Mouse (Mus musculus): Measurements from ENCODE around the gene Baiap2l1. TPM values are rescaled to one million over a fixed set of nuclear protein-coding genes. Genes with fewer than 3 reads are reported as not detected.

Gene Baiap2l1
- polyA plus RNA-seq, 1 experiment from 2014 or later = 9.4 TPM

DNA sequence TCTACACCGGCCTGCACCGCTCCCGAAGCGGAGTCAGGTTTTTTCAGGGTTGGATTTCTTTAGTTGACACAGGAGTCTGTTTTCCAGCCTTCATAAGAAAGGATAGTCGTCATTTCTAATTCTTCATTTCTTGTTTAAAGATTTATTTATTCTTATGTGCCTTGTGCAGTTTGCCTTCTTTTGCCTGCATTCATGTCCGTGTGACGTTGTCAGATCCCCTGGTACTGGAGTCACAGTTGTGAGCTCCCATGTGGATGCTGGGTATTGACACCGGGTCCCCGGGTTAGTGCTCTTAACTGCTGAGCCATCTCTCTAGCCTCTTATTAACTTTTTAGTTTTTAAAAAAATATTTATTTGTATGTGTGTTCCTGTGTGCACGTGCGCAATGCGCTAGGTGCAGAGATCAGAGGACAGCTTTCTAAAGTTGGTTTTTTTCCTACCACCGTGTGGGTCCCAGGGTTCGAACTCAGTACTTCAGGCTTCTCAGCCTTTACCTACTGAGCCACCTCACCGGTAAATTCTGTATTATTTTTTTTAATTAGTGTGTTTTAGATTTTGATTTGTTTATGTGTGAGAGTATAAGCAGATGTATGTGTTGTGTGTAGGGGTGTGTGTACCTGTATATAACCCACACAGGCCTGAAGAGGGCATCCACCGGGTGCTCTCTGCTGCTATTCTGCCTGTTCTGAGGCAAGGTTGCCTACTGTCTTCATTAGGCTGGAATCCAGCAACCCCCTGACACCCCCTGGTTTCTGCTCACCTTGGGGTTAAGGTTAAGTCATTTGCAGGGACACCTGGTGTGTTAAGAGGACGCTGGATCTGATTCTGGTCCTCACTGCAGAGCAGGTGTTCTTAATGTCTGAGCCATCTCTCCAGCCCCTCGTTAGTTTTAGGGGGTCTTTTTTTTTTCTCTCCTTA is 133.8 kb downstream of the Baiap2l1 start:
- Histone ChIP-seq H3K27me3 (ENCODE audit: insufficient read depth, poor library complexity, severe bottlenecking) (no peaks in the 10 kb centered on the region), H3K9me3 (no peaks in the 10 kb centered on the region), H3K36me3 (no peaks in the 10 kb centered on the region), H3K27ac (peak overlapping the region; percentile 88), H3K4me3 (peak overlapping the region; percentile 81), H3K4me1 (peaks cover 23% of the 10 kb centered on the region)
- no peak for DNase-seq (ENCODE audit: low spot score)
- 25% methylated on average over 18 of the region's 18 CpGs for WGBS

DNA sequence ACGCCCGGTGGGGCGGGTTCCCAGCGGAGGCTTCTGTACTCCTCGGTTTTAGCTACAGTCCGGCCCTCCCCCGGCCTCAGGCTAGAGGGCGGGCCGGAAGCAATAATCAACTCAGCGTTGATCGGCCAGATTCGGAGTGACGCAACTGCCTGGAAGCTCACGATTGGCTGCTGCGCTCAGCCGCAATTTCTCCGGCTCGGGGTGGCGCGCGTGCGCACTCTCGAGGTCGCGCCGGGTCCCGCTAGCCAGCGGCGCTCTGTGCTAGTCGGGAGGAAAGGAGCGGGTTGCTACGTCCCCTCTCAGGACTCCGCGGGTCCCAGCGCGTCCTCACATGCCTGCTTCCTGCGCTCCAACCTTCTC is 134.4 kb downstream of the Baiap2l1 start, which contains the start of gene Tecpr1:
Gene Tecpr1, minus strand, starts transcription at position 113 of the 360 bp plus-strand sequence.
- peak; percentile 98 for DNase-seq (ENCODE audit: low spot score)
- Histone ChIP-seq H3K36me3 (peaks cover 1% of the 10 kb centered on the region; the same call in 1 of the 2 replicates), H3K27ac (peak within 1 kb of the TSS; percentile 88), H3K4me1 (peaks cover 26% of the 10 kb centered on the region), H3K27me3 (ENCODE audit: insufficient read depth, poor library complexity, severe bottlenecking) (no peaks in the 10 kb centered on the region), H3K4me3 (peak within 1 kb of the TSS; percentile 81), H3K9me3 (no peaks in the 10 kb centered on the region)
- under 1% methylated on average over 37 of the region's 37 CpGs for WGBS

DNA sequence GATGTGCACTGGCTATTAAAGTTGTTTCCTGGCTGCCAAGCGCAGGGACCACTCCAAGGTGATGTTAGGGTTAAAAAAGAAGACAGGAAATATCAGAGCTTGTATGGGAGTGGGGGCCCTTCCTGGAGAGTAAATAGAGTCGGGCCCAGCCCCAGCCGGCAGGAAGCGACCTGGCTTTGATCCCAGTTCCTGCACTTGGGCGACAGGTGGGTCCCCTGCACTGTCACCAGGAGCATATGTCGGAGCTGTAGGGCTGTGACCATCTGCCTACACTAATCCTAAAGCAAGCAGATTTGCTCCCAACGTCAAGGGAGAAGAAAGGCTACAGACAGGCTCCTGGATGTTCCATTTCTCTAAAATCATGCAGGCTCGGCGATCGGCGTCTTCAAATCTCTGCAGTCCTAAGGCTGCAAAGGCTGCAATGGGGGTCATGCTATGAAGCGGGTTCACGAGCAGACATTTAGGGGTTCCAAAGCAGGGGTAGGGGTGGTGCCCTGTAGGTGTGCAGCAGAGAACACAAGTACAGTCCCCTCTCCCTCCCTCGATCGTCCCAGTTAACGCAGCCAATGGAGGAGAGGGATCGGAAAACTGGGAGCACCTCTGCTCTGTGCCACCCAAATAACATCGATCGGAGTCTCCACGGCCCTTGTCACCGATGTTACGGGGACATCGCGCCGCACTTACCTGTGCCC is 135.0 kb downstream of the Baiap2l1 start:
- Histone ChIP-seq H3K9me3 (no peaks in the 10 kb centered on the region), H3K27me3 (ENCODE audit: insufficient read depth, poor library complexity, severe bottlenecking) (no peaks in the 10 kb centered on the region), H3K27ac (peak overlapping the region; percentile 88), H3K36me3 (peaks cover 3% of the 10 kb centered on the region; the same call in 1 of the 2 replicates), H3K4me1 (peaks cover 26% of the 10 kb centered on the region), H3K4me3 (peak overlapping the region; percentile 81)
- 3% methylated on average over 25 of the region's 25 CpGs for WGBS
- DNase-seq (ENCODE audit: low spot score) = no peak

DNA sequence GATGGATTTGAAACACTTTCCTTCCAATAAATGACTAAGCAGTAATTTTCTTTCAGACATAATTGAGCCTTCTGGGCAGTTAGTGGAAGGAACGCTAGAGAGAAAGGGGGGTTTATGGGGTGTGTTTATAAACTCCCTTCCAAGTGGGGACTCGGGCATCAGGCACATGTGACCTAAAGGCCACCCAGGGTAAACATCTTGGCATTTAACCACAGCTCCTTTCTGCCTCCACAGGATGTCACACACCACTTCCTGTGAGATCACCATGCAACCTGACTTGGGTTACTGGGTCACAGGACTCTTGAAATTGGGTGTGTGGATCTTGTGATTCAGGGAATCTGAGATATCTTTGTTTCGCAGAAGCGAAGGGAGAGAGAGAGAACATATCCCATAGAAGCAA is 136.6 kb downstream of the Baiap2l1 start:
- H3K9me3 ChIP-seq = no peaks in the 10 kb centered on the region
- peaks cover 16% of the 10 kb centered on the region; the same call in 1 of the 2 replicates for H3K36me3 ChIP-seq
- no peak for DNase-seq (ENCODE audit: low spot score)
- no peaks in the 10 kb centered on the region for H3K27me3 ChIP-seq (ENCODE audit: insufficient read depth, poor library complexity, severe bottlenecking)
- peaks cover 25% of the 10 kb centered on the region for H3K4me1 ChIP-seq
- no peak overlapping the region; the same call in 1 of the 2 replicates for H3K27ac ChIP-seq
- H3K4me3 ChIP-seq = no peak overlapping the region
- WGBS = 70% methylated on average over 4 of the region's 4 CpGs

DNA sequence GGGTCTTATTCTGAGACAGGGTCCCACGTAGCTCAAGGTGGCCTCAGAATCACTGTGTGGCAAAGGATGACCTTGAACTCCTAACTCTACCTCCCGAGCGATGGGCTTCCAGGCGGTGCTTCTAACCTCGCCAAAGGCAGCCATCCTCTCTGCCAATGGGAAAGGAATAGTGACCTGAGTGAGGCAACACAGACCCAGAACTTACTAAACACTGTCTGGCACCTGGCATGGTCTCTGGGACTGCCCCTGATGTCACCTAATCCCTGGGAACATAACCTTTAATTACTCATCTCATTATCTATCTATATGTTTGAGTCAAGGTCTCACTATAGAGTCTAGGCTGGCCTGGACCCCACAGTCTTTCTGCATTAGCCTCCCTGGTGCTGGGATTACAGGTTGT is 138.0 kb downstream of the Baiap2l1 start:
- H3K27ac ChIP-seq = no peak overlapping the region
- 87% methylated on average over 5 of the region's 5 CpGs for WGBS
- peaks cover 23% of the 10 kb centered on the region for H3K36me3 ChIP-seq
- H3K4me1 ChIP-seq = peaks cover 21% of the 10 kb centered on the region
- H3K9me3 ChIP-seq = no peaks in the 10 kb centered on the region
- DNase-seq (ENCODE audit: low spot score) = no peak
- no peaks in the 10 kb centered on the region for H3K27me3 ChIP-seq (ENCODE audit: insufficient read depth, poor library complexity, severe bottlenecking)
- H3K4me3 ChIP-seq = no peak overlapping the region

DNA sequence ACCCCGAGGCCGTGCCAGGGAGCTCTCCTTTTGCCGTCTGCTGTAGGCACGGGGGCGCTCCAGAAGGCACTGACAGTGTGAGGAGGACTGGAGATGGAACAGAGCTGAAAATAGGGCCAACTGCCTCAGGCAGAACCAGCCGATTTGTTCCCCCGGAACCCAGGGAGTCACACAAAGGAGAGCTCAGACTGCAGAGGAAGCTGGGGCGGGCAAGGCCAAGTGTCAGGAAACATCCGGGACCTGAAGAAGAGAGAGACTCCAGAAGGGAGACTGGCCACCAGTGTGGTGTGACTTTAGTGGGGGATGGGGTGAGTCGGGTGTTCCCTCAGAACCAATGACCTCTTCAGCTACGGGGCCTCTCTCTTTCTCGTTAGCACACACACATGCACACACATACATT is 138.6 kb downstream of the Baiap2l1 start:
- Histone ChIP-seq H3K4me3 (no peak overlapping the region), H3K27ac (peak overlapping the region; percentile 53; the same call in 1 of the 2 replicates), H3K4me1 (peaks cover 21% of the 10 kb centered on the region), H3K36me3 (peaks cover 25% of the 10 kb centered on the region), H3K9me3 (no peaks in the 10 kb centered on the region), H3K27me3 (ENCODE audit: insufficient read depth, poor library complexity, severe bottlenecking) (no peaks in the 10 kb centered on the region)
- WGBS = 72% methylated on average over 12 of the region's 12 CpGs
- DNase-seq (ENCODE audit: low spot score) = no peak

DNA sequence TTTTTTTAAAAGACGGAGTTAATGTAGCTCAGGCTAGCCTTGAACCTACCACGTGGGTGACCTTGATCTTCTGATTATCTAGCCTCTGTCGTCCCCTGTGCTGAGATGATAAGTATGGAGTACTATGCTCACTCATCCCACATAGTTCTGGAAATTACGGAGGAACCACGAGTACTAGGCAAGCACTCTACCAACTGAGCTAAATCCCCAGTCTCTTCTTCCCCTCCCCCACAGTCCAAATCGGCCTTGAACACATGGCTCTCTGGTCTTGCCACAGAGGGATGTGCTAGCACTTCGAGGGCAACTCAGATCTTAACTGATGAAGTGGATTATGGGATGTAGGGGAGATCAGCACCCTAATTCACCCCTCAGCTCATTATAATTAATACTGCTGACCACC is 139.9 kb downstream of the Baiap2l1 start:
- Histone ChIP-seq H3K27ac (no peak overlapping the region), H3K9me3 (no peaks in the 10 kb centered on the region), H3K36me3 (peaks cover 35% of the 10 kb centered on the region), H3K27me3 (ENCODE audit: insufficient read depth, poor library complexity, severe bottlenecking) (no peaks in the 10 kb centered on the region), H3K4me3 (no peak overlapping the region), H3K4me1 (peaks cover 19% of the 10 kb centered on the region)
- 84% methylated on average over 7 of the region's 7 CpGs for WGBS
- DNase-seq (ENCODE audit: low spot score) = no peak

DNA sequence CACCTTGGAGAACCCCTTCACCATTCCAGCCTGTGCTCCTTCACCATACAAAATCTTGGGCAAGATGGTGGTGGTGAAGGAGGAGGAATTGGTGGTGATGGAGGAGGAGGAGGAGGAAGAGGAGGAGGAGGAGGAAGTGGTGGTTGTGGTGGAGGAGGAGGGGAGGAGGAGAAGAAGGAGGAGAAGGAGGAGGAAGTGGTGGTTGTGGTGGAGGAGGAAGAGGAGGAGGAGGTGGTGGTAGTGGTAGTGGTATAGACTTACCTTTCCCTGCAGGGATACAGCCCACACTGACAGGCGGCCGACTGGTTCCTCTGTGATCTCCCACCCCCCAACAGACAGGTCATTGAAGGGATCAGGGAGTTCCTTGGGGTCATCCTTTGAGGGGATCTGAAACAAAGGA is 141.9 kb downstream of the Baiap2l1 start:
- H3K4me1 ChIP-seq = peaks cover 5% of the 10 kb centered on the region; the same call in 1 of the 2 replicates
- 83% methylated on average over 2 of the region's 2 CpGs for WGBS
- H3K9me3 ChIP-seq = no peaks in the 10 kb centered on the region
- no peak overlapping the region for H3K27ac ChIP-seq
- no peak for DNase-seq (ENCODE audit: low spot score)
- H3K36me3 ChIP-seq = peaks cover 53% of the 10 kb centered on the region
- H3K4me3 ChIP-seq = no peak overlapping the region
- H3K27me3 ChIP-seq (ENCODE audit: insufficient read depth, poor library complexity, severe bottlenecking) = no peaks in the 10 kb centered on the region

Other genes starting within 250 kb of the Baiap2l1 start
- 1.3 TPM in 2 replicates for gene Bhlha15, start 167.8 kb downstream of the Baiap2l1 start, polyA plus RNA-seq (2016; fragmentation: Nextera tagmentation; extraction: Ambion mirVana)
- gene Tecpr1, start 134.5 kb downstream of the Baiap2l1 start, polyA plus RNA-seq (2016; fragmentation: Nextera tagmentation; extraction: Ambion mirVana) = 15.1 and 18.7 TPM in 2 replicates
- 104 and 110 TPM in 2 replicates for gene Bri3, start 113.7 kb downstream of the Baiap2l1 start, polyA plus RNA-seq (2016; fragmentation: Nextera tagmentation; extraction: Ambion mirVana)
- gene Nptx2, start 187.8 kb upstream of the Baiap2l1 start, polyA plus RNA-seq (2016; fragmentation: Nextera tagmentation; extraction: Ambion mirVana) = 1.1 and 1.6 TPM in 2 replicates

Measured in heart, embryonic 10.5 days (tissue).